Mouse (Mus musculus) retina, postnatal 1 day (tissue): ENCODE data around the gene Adam26b.
"Not testable (repeated sequence)": the region's sequence is repeated elsewhere in the genome, so short reads cannot be mapped to it uniquely, and the experiment has no call there.

Source experiments
- DNase-seq: peaks from one replicate; pipeline ENCODE4 v3.0.0-alpha.2; 2012

The Adam26b gene

DNA sequence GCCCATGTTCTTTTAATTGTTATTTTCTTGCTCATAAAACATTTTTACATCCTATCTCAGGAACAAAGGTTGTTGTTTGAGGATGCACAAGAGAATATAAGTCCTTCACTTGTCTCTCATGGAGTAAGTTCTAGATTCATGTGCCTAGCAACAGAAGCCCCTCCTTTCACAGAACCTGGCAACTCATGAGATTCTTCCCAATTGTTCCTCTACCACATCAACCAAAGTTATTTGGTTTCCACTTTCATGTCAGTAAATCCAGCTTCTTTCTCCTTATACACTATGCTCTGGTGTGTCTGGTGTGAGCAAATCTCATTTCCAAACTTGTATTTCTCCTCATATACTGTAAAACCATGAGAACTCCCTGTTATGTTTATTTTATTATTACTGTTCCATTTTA is at the start of gene Adam26b:
Adam26b (minus strand) TSS at position 101 of the 400 bp plus-strand sequence.
- DNase-seq, result not testable (repeated sequence)

DNA sequence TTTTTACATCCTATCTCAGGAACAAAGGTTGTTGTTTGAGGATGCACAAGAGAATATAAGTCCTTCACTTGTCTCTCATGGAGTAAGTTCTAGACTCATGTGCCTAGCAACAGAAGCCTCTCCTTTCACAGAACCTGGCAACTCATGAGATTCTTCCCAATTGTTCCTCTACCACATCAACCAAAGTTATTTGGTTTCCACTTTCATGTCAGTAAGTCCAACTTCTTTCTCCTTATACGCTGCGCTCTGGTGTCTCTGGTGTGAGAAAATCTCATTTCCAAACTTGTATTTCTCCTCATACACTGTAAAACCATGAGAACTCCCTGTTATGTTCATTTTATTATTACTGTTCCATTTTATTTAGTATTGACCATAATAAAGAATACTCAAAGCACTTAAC is 48.7 kb upstream of the Adam26b start, which contains the start of gene Adam26a:
Adam26a (minus strand) TSS at position 101 of the 400 bp plus-strand sequence.
- DNase-seq, result not testable (repeated sequence)
